Mouse (Mus musculus) embryonic facial prominence, embryonic 15.5 days (tissue): ENCODE measurements around the gene Gdpd5. TPM values are rescaled to one million over a fixed set of nuclear protein-coding genes. Genes with fewer than 3 reads are reported as not detected.

ENCODE experiments used
- ATAC-seq: fragments of 200-750 bp; cut with Nextera tagmentation; 2 replicates; pipeline ENCODE4 v1.8.0; 2017; ENCODE audit warnings: low read depth, moderate TSS enrichment; ENCODE audit not compliant: insufficient number of reproducible peaks, low FRiP score, low TSS enrichment
- H3K27ac ChIP-seq: fragments of 300-500 bp; sonication (generic); replicated peaks from 2 replicates; pipeline ENCODE4 v1.5.1; 2015; ENCODE audit warnings: mild to moderate bottlenecking, inconsistent platforms
- H3K27me3 ChIP-seq: fragments of 300-500 bp; sonication (generic); 2 replicates; pipeline ENCODE4 v1.6.1; 2015; ENCODE audit warnings: inconsistent platforms
- H3K36me3 ChIP-seq: fragments of 300-500 bp; sonication (generic); 2 replicates; pipeline ENCODE4 v1.6.1; 2015; ENCODE audit warnings: mild to moderate bottlenecking, inconsistent platforms
- H3K4me1 ChIP-seq: fragments of 300-500 bp; sonication (generic); 2 replicates; pipeline ENCODE4 v1.6.1; 2015; ENCODE audit warnings: inconsistent platforms
- H3K4me2 ChIP-seq: fragments of 300-500 bp; sonication (generic); replicated peaks from 2 replicates; pipeline ENCODE4 v1.6.1; 2015; ENCODE audit warnings: mild to moderate bottlenecking, inconsistent platforms
- H3K4me3 ChIP-seq: fragments of 300-500 bp; sonication (generic); replicated peaks from 2 replicates; pipeline ENCODE4 v1.5.1; 2015; ENCODE audit warnings: mild to moderate bottlenecking, inconsistent platforms
- H3K9ac ChIP-seq: fragments of 300-500 bp; sonication (generic); 2 replicates; pipeline ENCODE4 v1.6.1; 2015; ENCODE audit warnings: inconsistent platforms
- H3K9me3 ChIP-seq: fragments of 300-500 bp; sonication (generic); replicated peaks from 2 replicates; pipeline ENCODE4 v1.6.1; 2016; ENCODE audit warnings: inconsistent platforms
- WGBS: fragments of 180-500 bp; shearing (Covaris S2); methylation state at CpG from one replicate; pipeline ENCODE4 v1.1.7; 2015; 5-methylcytosine and 5-hydroxymethylcytosine counted together
- polyA plus RNA-seq: library from polyadenylated mRNA; unstranded; fragments of >200 nt; fragmentation: Nextera tagmentation; extraction: Ambion mirVana; gene quantifications from 2 replicates; pipeline ENCODE4 v1.2.1, GENCODE M21; 2015

The Gdpd5 gene
- polyA plus RNA-seq, 1 experiment from 2014 or later = 17.5 TPM

DNA sequence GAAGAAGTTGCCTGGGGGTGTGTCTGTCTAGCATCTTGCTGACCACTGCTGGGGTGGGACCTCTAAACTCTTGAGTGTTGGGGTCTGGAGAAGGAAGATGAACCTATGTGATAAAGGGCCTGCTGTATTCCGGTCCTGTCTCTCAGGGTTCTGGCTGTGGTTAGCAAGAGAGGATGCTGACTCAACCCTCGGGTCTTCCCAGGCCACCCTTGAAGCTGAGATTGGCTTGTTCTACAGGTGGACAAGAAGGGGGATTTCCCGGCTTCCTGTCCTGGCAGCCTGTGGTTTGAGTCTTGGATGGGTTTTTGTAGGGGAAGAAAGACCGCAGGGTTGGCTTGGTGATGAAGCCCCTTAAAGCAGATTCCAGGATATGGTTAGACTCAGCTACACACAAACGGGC lies 47.6 kb downstream of the Gdpd5 start:
- no peak overlapping the region for H3K27ac ChIP-seq
- H3K27me3 ChIP-seq = no peaks in the 10 kb centered on the region
- no peak for ATAC-seq
- H3K36me3 ChIP-seq = no peaks in the 10 kb centered on the region
- no peak overlapping the region for H3K9ac ChIP-seq
- no peak overlapping the region for H3K4me3 ChIP-seq
- 76% methylated on average over 5 of the region's 5 CpGs for WGBS
- no peak overlapping the region for H3K4me2 ChIP-seq
- H3K4me1 ChIP-seq = peaks cover 66% of the 10 kb centered on the region
- H3K9me3 ChIP-seq = no peaks in the 10 kb centered on the region

DNA sequence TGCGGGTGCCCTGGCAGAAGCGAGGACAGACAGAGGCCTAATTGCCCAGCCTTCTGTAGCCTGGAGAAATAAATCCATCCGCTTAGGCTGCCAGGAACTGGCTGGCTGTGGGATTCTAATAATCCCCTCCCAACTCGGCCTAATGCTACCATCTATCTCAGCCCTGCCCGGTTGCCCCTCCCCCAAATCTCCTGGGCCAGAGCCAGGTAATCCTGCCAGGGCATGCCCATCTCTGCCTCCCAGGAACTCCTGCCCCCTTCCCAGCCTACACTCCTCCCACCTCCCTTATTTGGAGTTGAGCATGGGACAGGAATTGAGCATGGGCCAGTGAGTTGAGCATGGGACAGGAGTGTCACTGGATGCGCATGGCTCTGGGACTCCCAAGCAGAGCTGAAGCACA lies 48.6 kb downstream of the Gdpd5 start:
- no peak overlapping the region for H3K4me3 ChIP-seq
- no peak overlapping the region for H3K9ac ChIP-seq
- ATAC-seq = no peak
- H3K4me1 ChIP-seq = peaks cover 59% of the 10 kb centered on the region
- no peak overlapping the region for H3K27ac ChIP-seq
- H3K36me3 ChIP-seq = no peaks in the 10 kb centered on the region
- no peaks in the 10 kb centered on the region for H3K27me3 ChIP-seq
- H3K9me3 ChIP-seq = no peaks in the 10 kb centered on the region
- 35% methylated on average over 6 of the region's 6 CpGs for WGBS
- no peak overlapping the region for H3K4me2 ChIP-seq

DNA sequence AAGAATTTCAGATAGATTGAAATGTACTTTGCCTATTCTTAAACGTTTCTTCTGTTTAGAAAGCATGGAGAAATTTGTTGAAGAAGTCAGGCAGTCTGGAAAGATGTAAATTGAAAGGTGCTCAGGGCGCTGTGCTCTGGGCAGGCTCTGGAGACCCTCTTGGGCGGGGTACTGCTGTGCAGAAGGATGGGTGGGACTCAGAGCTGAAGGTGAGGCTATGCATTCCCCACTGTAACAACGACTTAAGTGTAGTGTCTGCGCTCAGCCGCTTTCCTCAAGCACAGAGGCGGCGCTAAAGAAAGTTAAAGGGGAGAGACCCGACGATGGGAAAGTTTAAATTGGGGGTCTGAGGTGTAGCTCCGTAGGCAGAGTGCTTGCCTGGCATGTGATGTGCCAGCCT lies 49.0 kb downstream of the Gdpd5 start:
- ATAC-seq = no peak
- H3K27ac ChIP-seq = no peak overlapping the region
- H3K27me3 ChIP-seq = no peaks in the 10 kb centered on the region
- no peak overlapping the region for H3K4me2 ChIP-seq
- no peaks in the 10 kb centered on the region for H3K36me3 ChIP-seq
- WGBS = 55% methylated on average over 11 of the region's 11 CpGs
- no peaks in the 10 kb centered on the region for H3K9me3 ChIP-seq
- H3K9ac ChIP-seq = no peak overlapping the region
- peaks cover 57% of the 10 kb centered on the region for H3K4me1 ChIP-seq
- H3K4me3 ChIP-seq = no peak overlapping the region

DNA sequence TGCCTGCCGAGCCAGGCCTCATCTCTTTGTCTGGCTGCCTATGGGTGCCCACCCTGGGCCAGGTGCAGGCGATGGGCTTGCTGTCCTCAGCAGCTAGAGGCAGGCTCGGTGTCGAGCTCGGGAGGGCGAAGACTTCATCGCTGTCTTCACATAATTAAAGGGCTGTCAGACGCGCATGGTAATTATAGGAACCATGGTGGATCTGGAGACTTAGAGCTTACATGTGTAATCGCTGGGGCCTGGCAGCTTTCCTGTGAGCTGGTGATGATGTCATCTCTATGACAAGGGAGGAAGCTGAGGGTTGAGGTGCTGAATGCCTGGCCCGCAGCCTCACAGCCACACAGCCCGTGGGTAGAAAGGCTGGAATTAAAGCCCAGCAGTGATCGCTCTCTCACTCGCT lies 51.0 kb downstream of the Gdpd5 start:
- no peak overlapping the region for H3K9ac ChIP-seq
- no peaks in the 10 kb centered on the region for H3K27me3 ChIP-seq
- H3K9me3 ChIP-seq = no peaks in the 10 kb centered on the region
- peak; percentile 66; the same call in 1 of the 2 replicates for ATAC-seq
- no peak overlapping the region for H3K4me3 ChIP-seq
- peaks cover 44% of the 10 kb centered on the region for H3K4me1 ChIP-seq
- peak overlapping the region; percentile 1; the same call in 1 of the 2 replicates for H3K27ac ChIP-seq
- no peaks in the 10 kb centered on the region for H3K36me3 ChIP-seq
- H3K4me2 ChIP-seq = no peak overlapping the region
- 44% methylated on average over 14 of the region's 14 CpGs for WGBS

DNA sequence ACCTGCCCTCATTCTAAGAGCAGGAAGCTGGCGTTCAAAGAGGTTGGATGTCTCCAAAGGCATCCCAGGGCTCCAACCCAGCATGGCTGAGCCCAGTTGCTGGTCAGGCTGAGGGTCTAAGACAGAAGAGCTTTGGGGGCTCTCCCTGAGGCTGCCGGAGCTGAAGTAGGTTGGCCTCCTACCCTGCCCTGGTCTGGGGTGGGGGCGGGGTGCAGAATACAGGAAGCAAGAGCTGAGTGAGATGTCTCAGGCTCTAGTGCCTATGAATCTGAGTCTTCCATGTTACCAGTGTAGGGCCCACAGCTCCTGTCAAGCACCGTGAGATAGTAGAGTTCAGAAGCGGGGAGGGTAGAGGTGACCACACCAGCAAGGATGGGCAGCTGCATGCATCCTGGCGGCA lies 51.6 kb downstream of the Gdpd5 start:
- no peak overlapping the region for H3K4me3 ChIP-seq
- H3K27me3 ChIP-seq = no peaks in the 10 kb centered on the region
- H3K9me3 ChIP-seq = no peaks in the 10 kb centered on the region
- H3K27ac ChIP-seq = 0 out of 2 replicates have a peak overlapping the region, but pooled peaks have one; percentile 1
- no peak for ATAC-seq
- H3K4me2 ChIP-seq = no peak overlapping the region
- H3K4me1 ChIP-seq = peaks cover 38% of the 10 kb centered on the region
- no peaks in the 10 kb centered on the region for H3K36me3 ChIP-seq
- H3K9ac ChIP-seq = no peak overlapping the region
- WGBS = 85% methylated on average over 6 of the region's 6 CpGs

DNA sequence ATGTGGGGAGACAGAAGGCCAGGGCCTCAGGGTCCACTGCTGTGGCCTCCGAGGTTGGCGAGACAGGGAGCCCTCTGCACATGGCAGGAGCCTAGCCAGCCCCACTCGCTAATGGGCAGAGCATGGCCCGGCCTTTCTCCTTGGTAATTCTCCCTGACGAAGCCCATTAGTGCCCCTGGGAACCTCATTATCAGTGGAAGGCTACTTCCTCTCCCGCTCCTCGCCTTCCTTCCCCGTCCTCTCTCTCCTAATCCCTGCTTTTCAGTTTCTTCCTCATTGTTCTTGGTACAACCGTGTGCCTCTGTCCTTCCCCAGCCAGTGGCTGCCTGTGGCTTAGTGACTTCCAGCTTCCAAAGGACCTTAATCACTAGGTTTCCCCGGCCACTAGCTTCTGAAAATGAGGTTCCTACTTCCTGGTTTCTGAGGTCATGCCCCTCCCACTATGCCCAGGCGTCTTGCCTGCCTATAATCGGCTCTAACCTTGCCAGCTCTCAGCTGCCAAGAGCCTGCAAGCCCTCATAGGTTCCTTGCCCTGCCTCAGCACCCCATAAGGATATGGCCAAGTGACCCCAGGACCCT lies 53.5 kb downstream of the Gdpd5 start:
- 40% methylated on average over 12 of the region's 12 CpGs for WGBS

DNA sequence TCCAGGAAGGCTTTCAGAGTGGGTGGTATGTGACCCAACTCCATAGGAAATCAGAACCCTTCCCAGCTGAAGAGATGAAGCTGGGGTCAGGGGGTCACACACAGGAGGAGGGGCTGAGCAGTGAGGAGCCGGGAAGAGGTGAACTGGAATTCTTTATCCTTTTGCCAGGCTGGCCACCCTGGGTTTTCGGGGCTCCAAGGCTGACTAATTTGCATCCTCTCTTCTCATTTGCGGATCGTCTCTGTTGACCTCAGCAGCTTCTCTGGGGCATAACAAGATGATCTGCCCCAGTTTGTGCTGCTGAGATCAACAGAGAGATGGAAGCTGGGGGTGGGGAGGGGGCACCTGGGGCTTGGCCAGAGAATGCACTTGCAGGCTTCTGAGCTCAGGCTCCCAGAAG lies 55.3 kb downstream of the Gdpd5 start:
- Histone ChIP-seq H3K9me3 (no peaks in the 10 kb centered on the region), H3K27ac (no peak overlapping the region)
- no peak for ATAC-seq

More for the DNA sequence above, 53.5 kb downstream of the Gdpd5 start:
- H3K9me3 ChIP-seq = no peaks in the 10 kb centered on the region
- H3K9ac ChIP-seq = no peak overlapping the region
- H3K36me3 ChIP-seq = no peaks in the 10 kb centered on the region
- ATAC-seq = no peak
- H3K27me3 ChIP-seq = no peaks in the 10 kb centered on the region
- no peak overlapping the region for H3K27ac ChIP-seq
- no peak overlapping the region for H3K4me2 ChIP-seq
- no peak overlapping the region for H3K4me3 ChIP-seq
- H3K4me1 ChIP-seq = peaks cover 25% of the 10 kb centered on the region

DNA sequence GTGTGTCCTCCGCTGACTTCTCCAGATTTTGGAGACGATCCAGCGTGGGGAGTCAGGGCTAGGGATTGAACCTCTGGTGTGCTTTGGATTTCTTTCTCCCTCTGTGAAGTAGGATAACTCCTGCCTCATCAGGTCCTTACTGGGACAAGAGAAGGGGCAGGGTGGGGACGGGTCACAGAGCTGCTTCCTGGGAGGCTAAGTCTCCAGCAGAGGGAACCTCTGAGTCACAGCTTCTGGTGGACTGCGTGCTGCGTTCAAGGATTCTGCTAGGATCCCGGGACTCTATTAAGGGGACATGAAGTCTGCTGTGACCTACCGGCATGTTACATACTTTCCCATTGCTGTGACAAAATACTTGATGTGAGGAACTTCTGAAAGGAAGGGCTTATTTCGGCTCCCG lies 57.7 kb downstream of the Gdpd5 start:
- Histone ChIP-seq H3K9me3 (no peaks in the 10 kb centered on the region), H3K4me3 (no peak overlapping the region), H3K4me2 (no peak overlapping the region), H3K27ac (no peak overlapping the region), H3K27me3 (no peaks in the 10 kb centered on the region), H3K9ac (no peak overlapping the region), H3K36me3 (no peaks in the 10 kb centered on the region), H3K4me1 (peaks cover 16% of the 10 kb centered on the region)
- WGBS = 68% methylated on average over 10 of the region's 10 CpGs
- ATAC-seq = no peak

More for the DNA sequence above, 55.3 kb downstream of the Gdpd5 start:
- Histone ChIP-seq H3K36me3 (no peaks in the 10 kb centered on the region), H3K4me2 (no peak overlapping the region), H3K4me1 (peaks cover 23% of the 10 kb centered on the region), H3K9ac (no peak overlapping the region), H3K4me3 (no peak overlapping the region), H3K27me3 (no peaks in the 10 kb centered on the region)
- 15% methylated on average over 4 of the region's 4 CpGs for WGBS

DNA sequence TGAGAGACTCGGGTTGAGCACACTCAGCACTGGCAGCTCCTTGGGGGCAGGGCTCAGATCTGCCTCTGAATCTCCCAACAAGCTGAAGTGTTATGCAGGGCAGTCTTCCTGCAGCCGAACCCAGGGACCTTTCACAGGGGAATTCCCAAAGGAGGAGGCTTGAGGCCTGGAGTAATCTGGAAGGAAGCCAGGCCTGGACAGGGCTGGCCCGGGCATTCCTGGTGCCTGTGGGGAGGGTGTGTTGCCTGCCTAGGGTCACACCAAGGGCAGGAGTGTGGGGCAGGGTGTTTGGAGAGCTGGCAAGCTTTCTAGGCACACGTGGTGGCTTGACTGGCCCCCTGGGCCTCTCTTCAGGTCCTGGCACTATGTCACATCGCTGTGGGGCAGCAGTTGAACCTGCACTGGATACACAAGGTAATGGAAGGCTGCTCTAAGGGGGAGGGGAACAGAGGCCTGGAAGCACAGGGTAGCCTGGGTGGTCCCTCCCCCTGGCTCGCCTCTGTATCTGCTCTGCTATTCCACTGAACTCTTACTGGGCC lies 60.4 kb downstream of the Gdpd5 start:
- Histone ChIP-seq H3K4me3 (no peak overlapping the region), H3K27ac (0 out of 2 replicates have a peak overlapping the region, but pooled peaks have one; percentile 34), H3K36me3 (no peaks in the 10 kb centered on the region), H3K9ac (no peak overlapping the region), H3K9me3 (no peaks in the 10 kb centered on the region), H3K4me2 (no peak overlapping the region), H3K27me3 (no peaks in the 10 kb centered on the region), H3K4me1 (peaks cover 12% of the 10 kb centered on the region)
- ATAC-seq = no peak
- WGBS = 25% methylated on average over 6 of the region's 6 CpGs

DNA sequence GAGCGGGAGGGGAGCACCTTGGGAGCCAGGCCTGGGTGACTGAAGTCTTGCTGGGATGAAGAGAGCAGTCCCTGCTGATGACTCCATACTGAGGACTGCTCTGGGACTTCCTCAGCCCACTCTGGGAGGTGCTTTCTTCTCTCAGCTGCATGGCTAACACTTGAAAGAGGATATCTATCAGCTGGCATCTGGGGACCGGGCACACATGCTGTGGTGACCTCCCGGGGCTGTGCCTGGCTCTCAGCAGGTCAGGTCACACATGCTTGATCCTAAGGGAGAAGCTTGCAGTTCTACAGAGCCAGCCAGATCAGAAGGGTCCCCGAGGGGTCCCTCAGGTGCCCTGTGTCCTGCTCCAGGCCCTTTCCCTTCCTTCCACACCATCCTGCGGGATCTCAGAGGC lies 62.0 kb downstream of the Gdpd5 start:
- no peaks in the 10 kb centered on the region for H3K9me3 ChIP-seq
- H3K4me3 ChIP-seq = no peak overlapping the region
- 48% methylated on average over 5 of the region's 5 CpGs for WGBS
- no peaks in the 10 kb centered on the region for H3K36me3 ChIP-seq
- H3K4me2 ChIP-seq = no peak overlapping the region
- no peak overlapping the region for H3K27ac ChIP-seq
- no peak overlapping the region for H3K9ac ChIP-seq
- no peak for ATAC-seq
- no peaks in the 10 kb centered on the region for H3K27me3 ChIP-seq
- H3K4me1 ChIP-seq = peaks cover 12% of the 10 kb centered on the region

DNA sequence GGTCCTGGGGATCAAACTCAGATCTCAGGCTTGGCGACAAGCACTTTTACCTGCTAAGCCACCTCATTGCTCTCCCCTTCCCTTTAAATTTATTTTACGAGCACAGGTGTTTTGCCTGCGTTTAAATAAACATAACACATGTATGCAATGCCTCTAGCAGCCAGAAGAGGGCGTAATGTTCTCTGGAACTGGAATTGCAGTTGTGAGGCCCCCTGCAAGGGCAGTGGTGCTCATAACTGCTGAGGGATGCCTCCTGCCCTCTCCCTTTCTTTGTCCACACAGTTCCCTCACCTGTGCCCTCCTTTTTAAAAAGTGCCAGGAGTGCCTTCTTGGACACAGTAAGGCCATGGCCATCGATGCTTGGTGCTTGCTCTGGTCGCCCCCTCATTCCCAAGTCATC lies 62.8 kb downstream of the Gdpd5 start:
- 64% methylated on average over 6 of the region's 6 CpGs for WGBS
- Histone ChIP-seq H3K27ac (no peak overlapping the region), H3K27me3 (no peaks in the 10 kb centered on the region), H3K4me2 (no peak overlapping the region), H3K9me3 (no peaks in the 10 kb centered on the region), H3K9ac (no peak overlapping the region), H3K36me3 (no peaks in the 10 kb centered on the region), H3K4me1 (peaks cover 17% of the 10 kb centered on the region), H3K4me3 (no peak overlapping the region)
- ATAC-seq = no peak

DNA sequence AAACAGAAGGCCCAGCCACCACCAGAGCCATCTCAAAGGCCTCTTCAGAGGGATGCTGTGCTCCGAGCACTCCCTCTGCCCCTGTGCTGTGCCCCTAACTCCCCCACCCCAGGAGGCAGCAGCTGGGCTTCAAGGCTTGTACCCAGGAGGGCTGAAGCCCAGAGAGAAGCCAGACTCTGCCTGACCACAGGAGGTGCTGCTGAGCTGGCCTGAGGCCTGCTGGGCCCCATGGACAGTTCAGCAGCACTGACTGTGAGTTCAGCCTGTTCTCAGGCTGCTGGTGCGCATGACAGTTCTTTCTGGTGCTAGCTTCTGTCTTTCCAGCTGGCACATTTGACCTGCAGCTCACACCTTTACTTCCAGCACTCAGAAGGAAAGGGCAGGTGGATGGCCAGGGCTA lies 64.6 kb downstream of the Gdpd5 start:
- H3K9ac ChIP-seq = no peak overlapping the region
- H3K27ac ChIP-seq = no peak overlapping the region
- H3K9me3 ChIP-seq = no peaks in the 10 kb centered on the region
- H3K27me3 ChIP-seq = no peaks in the 10 kb centered on the region
- H3K4me2 ChIP-seq = no peak overlapping the region
- peaks cover 25% of the 10 kb centered on the region for H3K4me1 ChIP-seq
- H3K4me3 ChIP-seq = no peak overlapping the region
- 83% methylated on average over 2 of the region's 2 CpGs for WGBS
- H3K36me3 ChIP-seq = no peaks in the 10 kb centered on the region
- ATAC-seq = no peak
